Mouse (Mus musculus) embryonic facial prominence, embryonic 11.5 days (tissue): ENCODE results near the gene Ntsr1. TPM values are rescaled to one million over a fixed set of nuclear protein-coding genes. Genes with fewer than 3 reads are reported as not detected.

Source experiments
- polyA plus RNA-seq: library from polyadenylated mRNA; unstranded; fragments of >200 nt; fragmentation: Nextera tagmentation; extraction: Ambion mirVana; gene quantifications from 2 replicates; pipeline ENCODE4 v1.2.1, GENCODE M21; 2014

The Ntsr1 gene
- polyA plus RNA-seq, 1 experiment from 2014 or later = 0.27 TPM

Other genes with a start within 250 kb of the Ntsr1 start
- 516 and 527 TPM in 2 replicates for gene Rps21, start 242.6 kb upstream of the Ntsr1 start, polyA plus RNA-seq
- gene Cables2, start 226.5 kb upstream of the Ntsr1 start, polyA plus RNA-seq = 14.5 and 14.8 TPM in 2 replicates
- 0.20 and 0.35 TPM in 2 replicates for gene Rbbp8nl, start 210.1 kb upstream of the Ntsr1 start, polyA plus RNA-seq
- gene Gata5, start 165.3 kb upstream of the Ntsr1 start, polyA plus RNA-seq = 0.13 and 0.14 TPM in 2 replicates
- gene Slco4a1, start 43.7 kb upstream of the Ntsr1 start, polyA plus RNA-seq = 1.7 and 2.3 TPM in 2 replicates
- gene Mrgbp, start 81.3 kb downstream of the Ntsr1 start, polyA plus RNA-seq = 35.6 and 41.9 TPM in 2 replicates
- 98.2 and 107 TPM in 2 replicates for gene Ogfr, start 89.3 kb downstream of the Ntsr1 start, polyA plus RNA-seq
- 11.5 and 15.6 TPM in 2 replicates for gene Col9a3, start 97.8 kb downstream of the Ntsr1 start, polyA plus RNA-seq
- 0.25 and 0.59 TPM in 2 replicates for gene Tcfl5, start 142.7 kb downstream of the Ntsr1 start, polyA plus RNA-seq
- 27.8 and 28.3 TPM in 2 replicates for gene Dido1, start 210.0 kb downstream of the Ntsr1 start, polyA plus RNA-seq
- gene Gid8, start 210.1 kb downstream of the Ntsr1 start, polyA plus RNA-seq = 68.7 and 72.1 TPM in 2 replicates
- 0.24 TPM in 1 of 2 replicates, not detected in the other for gene Slc17a9, start 225.3 kb downstream of the Ntsr1 start, polyA plus RNA-seq